Mouse (Mus musculus) heart, postnatal 0 days (tissue): Measurements from ENCODE around the gene Tank.

Source experiments
- CTCF ChIP-seq: IDR thresholded peaks from 2 replicates; pipeline ENCODE4 v1.5.1; 2016; ENCODE audit warnings: antibody characterized with exemption, control low read depth, low read depth
- EP300 ChIP-seq: IDR thresholded peaks from 2 replicates; pipeline ENCODE4 v1.6.1; 2016; ENCODE audit warnings: antibody characterized with exemption, low read depth

DNA sequence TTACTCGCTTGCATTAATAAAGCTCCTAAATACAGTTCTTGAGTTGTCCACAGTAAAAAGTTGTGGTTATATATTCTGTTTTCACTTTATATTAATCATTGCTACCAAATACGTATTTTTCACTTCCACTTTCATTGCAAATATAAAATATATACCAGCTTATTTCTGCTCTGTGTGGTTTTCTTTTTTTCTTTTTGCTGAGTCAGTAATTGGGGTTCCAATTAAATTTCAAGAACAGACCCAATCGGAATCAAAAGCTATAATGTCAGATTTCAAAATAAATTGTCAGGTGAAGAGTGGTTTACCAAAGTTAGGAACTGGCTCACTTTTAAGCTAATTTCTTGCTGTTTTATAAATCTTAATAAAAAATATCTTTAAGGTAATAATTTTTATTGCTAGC, 73.3 kb downstream of the Tank start:
- TF ChIP-seq CTCF (no peak), EP300 (no peak)
